Mouse (Mus musculus): ENCODE results near the gene Ltbp1.

Gene Ltbp1

DNA sequence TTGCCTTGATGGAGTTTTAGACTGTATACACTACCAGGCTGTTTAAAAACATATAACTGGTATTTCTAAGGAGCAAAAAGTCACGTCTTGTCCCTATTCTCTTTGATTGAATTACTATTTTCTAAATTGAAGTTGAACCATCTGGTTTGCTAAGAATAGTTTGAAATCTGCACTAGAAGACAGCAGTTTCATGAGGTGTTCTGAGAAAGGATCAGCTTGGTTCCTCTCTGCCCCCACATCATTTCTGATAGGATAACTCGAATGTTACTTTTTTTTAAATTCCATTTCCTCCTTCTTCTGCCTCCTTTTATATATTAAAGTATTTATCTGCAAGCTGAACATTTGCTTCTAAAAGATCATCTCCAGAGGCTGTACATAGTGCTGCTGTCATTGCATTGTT is 231.2 kb downstream of the Ltbp1 start:
- DNase-seq (ENCODE audit: low spot score in 2 of 2), result no peak

DNA sequence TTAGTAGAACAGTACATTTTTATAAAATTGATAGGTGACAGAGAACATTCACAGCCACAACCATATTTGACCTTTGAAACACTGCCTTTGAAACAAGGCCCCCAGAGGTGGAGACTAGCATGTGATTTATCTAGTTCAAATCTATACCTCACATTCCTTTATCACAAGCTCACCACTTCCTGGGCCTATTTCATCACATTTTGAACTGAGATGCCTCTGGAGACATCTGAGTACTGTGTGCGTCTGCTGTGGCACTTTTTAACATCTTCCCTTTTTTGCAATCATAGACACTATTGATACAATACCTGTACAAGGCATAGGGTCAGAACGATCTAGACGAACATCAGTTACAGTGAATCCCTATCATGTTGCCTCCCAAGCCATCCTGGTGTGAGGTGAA is 232.1 kb downstream of the Ltbp1 start:
- no peak for DNase-seq (ENCODE audit: low spot score in 2 of 2)

DNA sequence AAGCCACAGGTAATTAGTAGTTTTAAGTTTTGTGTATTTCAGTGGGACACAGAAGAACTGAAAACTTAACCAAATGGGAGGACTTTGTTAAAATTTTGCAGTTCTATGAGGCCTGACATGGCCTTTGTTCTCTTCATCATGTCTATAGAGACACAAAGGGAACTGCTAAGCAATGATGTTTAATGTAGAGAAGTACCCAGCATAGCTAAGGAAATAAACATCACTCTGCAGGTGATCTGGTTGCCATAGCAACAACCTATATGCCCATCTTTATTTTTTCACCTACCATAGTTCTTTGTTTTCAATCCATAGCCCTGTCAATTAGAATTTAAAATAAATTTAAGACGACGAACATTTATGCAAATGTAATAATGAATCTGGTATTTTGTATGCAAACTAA is 233.3 kb downstream of the Ltbp1 start:
- DNase-seq (ENCODE audit: low spot score in 2 of 2), result no peak

DNA sequence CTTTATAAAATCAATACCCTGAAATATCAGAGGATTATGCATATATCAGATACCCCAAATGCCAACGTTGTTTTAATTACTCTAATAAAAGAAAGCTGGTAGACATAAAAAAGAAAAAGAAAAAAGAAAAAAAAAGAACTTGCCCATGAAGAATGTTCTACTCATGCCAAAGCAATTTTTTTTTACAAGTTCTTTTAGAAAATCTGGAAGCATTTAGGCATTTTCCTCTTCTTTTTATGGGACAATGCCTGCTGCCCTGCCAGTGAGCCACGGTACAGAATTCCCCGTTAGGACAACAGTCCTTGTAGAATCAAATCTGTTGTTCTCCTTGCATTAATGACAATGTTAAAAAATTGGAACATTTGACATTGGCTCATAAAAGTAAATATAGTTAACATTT is 234.2 kb downstream of the Ltbp1 start:
- no peak for DNase-seq (ENCODE audit: low spot score in 2 of 2)

DNA sequence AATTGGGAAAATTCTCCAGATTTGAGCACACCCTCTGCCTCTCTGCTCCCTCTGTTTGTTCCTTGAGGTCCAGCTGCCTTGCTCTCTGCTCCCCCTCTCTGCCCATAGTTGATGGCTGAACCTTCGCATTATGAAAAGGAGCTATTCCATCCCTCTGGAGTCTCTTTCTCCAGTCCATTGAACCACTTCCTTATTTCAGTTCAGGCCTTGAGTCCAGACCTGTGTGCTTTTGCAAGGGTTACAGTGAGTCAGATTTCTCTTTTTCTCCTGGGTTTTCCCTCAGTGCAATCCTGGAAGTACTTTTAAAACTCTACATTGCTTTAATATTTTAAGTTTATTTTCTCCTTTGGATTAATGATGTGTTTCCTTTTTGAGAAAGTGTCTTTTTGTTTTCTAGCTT is 236.7 kb downstream of the Ltbp1 start:
- DNase-seq (ENCODE audit: low spot score in 2 of 2), result no peak

DNA sequence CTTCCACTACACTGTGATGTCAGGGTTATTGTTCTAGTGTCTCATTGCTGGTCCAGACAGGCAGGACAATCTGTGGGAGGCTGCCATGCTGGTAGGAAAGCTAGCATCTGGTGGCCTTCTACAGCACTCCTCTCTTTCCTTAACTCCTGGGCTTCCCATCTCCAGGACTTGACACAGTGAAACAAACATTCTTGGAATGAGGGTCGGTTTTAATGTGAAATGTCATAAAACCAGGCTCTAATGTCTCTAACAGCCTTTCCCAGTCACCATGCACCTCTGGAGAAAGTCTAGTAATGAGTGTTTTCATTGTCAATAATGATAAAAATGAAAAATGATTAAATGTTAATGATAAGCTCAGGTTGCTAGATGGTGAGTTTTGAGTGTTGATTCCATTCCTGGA is 237.9 kb downstream of the Ltbp1 start:
- DNase-seq (ENCODE audit: low spot score in 2 of 2), result no peak

DNA sequence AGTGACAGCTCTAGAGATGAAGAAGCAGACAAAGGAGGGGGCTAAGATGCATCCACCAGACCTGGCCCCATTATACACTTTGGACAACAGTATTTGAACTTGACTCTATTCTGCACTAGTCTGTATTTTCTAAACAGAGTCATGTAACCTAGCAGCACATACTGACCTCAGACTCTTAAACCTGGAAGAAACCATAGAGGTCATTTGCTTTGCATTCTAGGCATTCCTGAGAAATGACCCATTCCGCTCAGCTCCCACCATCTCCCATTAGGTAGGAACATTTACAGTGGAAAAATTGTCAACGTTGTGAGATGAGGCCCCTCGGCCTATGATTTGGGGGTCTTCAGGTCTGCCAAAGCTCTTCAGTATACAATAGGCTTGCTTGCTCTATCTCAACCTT is 238.8 kb downstream of the Ltbp1 start:
- DNase-seq (ENCODE audit: low spot score in 2 of 2), result no peak

DNA sequence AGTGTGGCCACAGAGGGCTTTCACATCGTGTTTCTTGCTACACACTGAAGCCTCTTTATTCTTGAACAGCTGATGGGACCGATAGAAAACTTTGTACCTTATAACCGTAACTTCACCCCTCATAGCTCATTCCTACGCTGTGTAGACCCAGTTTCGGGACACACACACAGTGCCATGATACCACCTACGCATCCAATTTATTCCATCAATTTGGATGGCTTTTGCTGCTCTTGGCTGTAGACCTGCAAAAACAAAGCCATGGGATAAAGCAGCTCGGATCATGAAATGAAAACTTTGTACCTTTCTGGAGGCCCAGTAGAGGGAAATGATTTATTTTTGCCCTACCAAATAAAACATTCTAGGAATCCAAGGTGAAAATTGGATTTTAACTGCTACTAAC is 239.7 kb downstream of the Ltbp1 start:
- DNase-seq (ENCODE audit: low spot score in 2 of 2), result no peak

DNA sequence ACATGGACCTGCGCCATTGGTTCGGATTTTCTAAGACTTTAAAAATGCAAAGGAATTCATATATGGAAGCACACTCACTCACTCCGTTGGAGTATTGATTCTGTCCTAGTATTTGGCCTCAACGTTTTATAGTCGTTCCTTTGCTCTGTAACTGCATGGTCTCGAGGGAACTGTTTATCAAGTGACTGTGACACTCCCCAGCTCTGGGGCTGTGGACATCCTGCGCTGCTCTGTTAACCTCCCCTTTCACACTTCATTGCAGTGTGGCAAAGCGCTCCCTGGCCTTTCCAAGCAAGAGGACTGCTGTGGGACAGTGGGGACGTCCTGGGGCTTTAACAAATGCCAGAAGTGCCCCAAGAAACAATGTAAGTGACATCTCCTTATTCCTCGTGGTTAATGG is 243.3 kb downstream of the Ltbp1 start:
- no peak for DNase-seq (ENCODE audit: low spot score in 2 of 2)

DNA sequence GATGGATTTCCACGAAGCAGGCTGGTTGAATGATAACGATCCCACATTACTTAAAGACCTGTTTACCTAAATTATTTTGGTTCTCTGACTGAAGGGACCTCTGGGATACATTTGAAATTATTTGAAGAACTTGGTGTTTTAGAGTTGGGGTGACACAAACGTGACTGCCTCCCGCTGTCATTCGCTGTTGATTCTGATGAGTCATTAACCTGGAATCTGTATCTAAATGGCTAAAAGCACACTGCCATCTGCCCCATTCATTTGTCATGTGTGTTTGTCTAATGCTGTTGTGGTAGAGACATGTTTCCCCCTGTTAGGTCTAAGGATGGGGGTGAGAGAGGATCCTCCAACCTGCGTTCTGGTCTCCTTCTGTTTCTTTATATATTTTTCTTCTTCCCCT is 245.2 kb downstream of the Ltbp1 start:
- no peak for DNase-seq (ENCODE audit: low spot score in 2 of 2)

DNA sequence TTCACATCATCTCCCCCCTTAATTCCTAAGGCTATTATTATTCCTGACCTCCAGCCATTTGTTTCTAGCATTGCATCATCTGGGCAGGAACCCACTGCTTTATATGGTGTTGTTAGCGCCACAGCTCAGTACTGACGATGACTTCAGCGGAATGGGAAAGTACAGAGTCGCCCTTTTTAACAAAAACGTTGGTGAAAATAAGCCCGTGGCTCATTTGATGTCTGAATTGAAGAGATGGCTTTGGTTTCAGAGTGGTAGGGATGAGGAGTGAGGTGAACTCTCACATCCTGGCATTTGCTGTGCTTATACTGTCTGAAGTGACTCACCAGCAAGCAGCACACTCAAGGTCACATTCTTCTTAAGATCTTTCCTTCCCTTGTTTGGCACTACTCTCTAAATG is 245.7 kb downstream of the Ltbp1 start:
- DNase-seq (ENCODE audit: low spot score in 2 of 2), result no peak

DNA sequence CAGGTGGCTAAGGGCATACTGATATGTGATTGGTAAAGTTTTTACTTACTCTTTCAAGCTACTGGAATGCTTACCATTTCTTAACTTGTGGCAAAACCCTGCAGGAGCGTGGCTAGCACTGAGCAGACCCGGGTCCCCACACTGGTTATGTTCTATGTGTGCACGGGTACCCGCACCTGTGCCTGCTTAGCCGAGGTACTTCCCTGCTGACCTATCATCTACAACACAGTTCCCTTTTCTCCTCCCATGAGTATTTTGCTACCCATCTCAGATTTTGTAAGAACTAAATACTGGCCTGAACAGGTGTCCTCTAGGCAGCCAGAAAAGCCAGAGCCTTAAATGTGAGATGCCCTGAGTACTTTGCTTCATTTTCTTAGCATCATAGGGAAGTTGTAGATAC is 247.2 kb downstream of the Ltbp1 start:
- no peak for DNase-seq (ENCODE audit: low spot score in 2 of 2)

DNA sequence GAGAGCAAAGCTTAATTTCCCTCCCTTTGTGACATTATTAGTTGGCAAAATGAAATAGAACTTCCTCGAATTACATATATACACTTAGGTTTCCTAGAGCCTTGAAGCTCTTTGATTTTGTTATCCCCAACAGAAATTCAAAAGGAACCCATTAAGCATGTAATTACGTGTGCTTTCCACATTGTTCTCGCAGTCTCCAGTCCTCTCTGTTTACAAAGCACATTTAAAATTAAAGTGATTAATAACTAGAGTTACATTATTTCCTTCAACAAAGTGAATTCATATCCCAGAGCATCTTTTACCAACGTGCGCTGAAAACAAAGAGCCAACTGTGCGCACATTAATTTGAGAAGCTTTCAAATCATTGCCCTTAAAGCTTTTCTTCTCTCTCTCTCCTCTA is 249.5 kb downstream of the Ltbp1 start:
- DNase-seq (ENCODE audit: low spot score in 2 of 2), result no peak

DNA sequence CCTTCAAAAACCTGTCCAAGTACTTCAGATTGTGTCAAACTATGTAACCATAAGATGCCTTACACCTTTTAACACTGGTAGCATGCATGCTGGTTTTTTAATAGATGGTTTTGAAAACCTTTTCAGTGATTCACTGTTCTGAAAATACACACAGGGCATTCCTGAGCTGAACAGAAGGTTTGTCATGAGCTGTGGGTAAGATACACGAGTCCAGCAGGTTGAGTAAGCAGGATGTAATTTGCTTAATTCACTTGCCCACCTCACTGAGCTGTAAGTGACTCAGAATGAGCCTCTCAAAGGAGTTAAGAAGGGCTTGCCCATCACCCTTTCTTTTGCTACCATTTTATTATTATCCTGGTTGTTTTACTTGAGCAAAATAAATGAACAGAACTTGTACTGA is 250.6 kb downstream of the Ltbp1 start:
- DNase-seq (ENCODE audit: low spot score in 2 of 2), result no peak

DNA sequence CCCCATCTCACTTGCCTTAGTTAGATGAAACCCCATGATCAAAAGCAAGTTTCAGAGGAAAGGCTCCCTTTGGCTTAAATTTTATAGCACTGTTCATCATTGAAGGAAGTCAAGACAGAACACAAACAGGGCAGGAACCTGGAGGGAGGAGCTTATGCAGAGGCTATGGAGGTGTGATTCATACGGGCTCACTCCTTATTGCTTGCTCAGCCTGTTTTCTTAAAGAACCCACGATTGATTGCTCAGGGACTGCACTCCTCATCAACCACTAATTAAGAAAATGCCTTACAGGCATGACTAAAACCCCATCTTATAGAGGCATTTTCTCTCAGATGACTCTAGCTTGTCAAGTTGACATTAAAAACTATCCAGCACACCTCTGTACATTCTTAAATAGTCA is 253.1 kb downstream of the Ltbp1 start:
- DNase-seq (ENCODE audit: low spot score in 2 of 2), result no peak

DNA sequence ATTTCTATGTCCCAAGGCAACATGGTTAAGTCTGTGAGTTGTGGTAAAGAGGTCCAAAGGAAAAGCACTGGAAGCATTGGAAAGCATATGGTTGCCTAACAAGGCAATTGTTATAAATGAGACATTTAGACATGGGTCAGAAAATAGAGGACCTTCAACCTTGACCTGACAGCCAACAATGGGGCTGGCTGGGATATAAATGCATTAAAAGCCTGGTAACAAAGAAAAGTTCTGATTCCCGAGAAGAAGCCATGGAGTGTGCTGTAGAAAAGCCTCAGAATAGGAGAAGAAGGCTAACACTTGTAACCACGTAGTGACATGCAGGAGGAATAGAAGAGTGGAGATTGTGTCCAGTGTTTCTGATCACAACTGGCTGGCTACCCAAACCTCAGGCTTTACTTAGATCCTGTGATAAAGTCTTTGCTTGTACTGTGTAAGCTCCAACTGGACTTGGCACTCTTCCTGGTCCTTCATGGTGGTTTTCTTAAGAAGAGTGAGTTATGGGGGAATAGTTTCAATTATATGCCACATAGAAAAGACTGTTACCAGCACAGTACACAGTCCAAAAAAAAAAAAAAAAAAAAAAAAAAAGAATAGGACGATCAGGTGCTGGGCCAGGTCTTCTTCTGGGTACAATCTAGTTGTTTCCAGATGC is 258.1 kb downstream of the Ltbp1 start:
- no peak for DNase-seq (ENCODE audit: low spot score in 2 of 2)

DNA sequence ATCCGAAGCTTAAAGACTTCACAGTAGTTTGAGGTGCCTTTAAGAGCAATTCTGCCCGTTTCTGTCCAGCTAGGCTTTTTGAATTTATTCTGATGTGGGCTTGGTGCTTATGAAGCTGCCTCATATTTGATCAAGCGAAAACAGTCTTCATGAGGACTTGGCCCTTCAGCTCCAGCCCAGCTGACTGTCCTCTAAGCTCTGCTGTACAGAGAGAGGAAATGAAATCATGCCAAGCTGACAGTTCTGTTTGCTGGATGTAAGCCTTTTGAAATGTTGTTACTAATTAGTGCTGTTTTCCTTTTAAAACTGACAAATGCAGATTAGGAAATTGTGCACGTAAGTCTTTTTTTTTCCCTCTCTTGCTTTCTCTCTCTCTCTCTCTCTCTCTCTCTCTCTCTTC is 263.1 kb downstream of the Ltbp1 start:
- DNase-seq (ENCODE audit: low spot score in 2 of 2), result no peak

DNA sequence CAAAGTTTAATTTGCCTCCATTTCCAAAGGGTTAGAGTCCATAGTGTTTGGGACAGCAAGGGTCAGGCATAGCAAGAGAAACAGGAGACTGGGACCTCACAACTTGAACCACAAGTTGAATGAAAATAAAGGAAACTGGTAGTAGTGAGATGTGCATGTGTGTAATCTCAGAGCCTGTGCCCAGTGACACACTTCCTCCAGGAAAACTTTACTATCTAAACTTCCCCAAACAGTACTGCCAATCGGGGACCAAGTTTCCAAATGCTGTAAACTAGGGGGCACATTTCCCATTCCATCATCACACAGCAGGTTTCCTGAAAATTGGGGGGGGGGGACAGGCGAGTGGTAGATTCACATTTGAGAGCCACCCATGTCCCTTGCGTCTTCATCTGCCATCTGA is 267.1 kb downstream of the Ltbp1 start:
- no peak for DNase-seq (ENCODE audit: low spot score in 2 of 2)

DNA sequence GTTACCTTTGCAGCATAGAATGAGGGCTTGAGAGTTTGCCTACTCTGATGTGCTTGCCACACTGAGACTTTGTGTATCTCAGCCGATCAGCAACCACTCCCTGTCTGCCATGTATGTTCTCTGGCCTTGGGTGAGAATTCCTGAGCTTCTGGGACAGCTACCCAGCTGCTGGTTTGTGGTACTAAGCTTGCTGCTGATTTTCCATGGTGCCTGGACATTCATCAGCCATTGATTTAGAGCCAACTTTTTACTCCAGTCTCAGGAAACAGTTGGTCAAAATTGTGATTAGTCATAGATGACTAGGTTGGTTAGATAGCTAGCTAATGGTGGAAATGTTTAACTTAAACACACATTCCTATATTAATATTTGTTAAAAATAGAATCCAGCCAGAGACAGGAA is 267.9 kb downstream of the Ltbp1 start:
- no peak for DNase-seq (ENCODE audit: low spot score in 2 of 2)

DNA sequence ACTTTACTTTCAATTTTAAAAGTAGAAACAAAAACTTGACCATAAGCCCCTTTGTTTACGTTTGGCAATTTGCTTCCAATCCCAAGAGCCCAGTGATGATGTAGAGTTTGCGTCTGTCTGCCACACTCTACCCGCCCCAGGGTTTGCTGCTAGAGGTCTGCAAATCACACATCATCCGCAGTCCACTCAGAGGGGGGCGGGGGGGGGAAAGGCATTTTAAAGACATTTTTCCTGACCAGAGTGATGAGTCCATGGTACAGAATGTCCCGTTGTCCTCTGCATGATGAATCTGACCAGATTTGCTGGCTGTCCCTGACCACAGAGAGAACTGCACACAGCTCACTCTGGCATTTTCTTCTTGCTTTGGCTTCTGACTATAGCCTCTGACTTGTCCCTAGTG is 269.9 kb downstream of the Ltbp1 start:
- no peak for DNase-seq (ENCODE audit: low spot score in 2 of 2)

DNA sequence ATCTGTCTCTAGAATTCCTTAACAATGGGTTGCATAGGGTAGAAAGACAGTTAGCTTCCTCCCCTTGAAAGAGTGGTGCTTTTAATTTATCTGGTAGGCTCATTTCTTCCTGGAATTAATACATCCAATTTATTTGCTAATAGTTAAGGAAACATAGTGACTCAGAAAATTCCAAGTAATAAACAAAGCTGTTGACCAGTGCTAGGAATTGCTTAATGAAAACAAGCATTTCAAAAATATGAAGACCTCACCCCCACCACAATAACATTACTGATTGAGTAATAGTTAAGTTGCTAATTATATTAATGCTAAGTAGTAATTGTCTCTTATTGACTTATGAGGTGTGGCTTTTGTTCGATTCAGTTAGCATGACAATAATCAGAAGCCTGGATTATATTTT is 272.7 kb downstream of the Ltbp1 start:
- no peak for DNase-seq (ENCODE audit: low spot score in 2 of 2)

DNA sequence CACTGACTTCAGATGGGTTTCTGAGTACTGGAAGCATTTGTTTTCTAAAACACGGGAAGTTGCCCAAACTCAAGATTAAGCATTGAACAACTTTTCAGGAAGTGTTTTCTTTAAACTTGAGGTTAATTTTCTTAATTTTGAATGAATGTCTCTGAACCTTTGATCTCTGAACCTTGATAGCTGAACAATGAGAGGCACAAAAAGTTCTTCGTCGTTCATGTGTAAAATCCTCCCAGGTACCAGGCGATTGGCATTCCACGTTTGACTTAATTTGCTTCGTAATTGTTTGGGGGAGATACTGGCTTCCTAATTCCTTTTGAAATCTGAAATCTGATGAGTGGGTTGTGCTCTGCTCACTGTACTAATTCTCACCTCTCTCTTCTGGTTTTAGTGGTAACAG is 273.2 kb downstream of the Ltbp1 start:
- no peak for DNase-seq (ENCODE audit: low spot score in 2 of 2)

DNA sequence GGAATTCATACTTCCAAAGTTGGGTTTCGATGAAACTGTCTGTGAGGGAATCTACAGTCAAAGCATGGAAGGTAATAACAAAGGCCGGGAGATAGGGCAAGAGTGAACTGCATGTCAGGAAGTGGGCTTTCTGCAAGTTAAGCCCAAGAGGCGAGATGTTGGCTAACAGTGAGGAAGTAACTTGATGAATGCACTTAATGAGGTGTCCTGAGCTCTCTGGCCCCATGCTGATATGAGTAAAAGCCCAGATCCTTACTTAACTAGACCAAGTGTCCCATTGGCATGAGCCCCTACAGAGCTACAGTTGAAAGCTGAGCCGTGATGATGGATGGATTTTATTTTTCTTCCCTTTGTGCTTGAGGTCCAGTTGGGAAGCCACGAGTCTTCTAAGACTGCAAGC is 276.0 kb downstream of the Ltbp1 start:
- DNase-seq (ENCODE audit: low spot score in 2 of 2), result no peak

DNA sequence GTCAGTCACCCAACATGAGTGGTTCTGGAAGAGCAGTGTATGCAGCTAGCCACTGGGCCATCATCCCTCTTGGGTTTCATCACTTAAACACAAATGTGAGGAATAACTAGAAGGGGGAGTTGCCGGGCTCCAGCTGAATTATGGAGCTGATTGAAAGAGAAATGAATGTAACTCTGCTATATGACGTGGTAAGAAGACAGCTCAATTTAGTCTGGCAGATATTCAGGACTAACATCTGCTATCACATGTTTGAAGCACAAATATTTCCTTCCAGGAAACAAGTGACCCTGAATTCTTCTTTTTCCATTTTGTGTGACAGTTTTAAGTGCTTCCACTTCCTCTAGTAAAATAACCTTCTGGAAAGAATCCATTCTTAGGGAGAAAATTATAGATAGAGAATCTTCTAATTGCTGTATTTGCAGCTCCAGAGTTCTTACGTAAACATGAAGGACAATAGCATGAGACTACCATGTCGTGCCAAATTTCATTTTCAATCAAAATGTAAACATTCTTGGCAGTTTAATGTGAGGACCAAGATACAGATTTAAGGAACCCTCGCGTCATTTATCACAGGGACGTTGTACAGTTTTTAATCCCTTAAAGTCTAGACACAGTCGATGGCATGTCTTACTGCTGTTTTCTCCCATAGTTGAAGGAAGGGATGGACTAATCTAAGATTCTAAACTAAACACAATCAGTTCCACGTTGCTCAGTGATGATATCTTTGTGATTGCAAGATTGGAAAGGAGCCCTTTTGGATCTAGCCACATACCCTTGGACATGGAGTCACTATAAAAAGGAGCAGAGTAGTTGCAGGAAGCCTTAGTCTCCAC is 279.7 kb downstream of the Ltbp1 start:
- no peak for DNase-seq (ENCODE audit: low spot score in 2 of 2)

Data from cerebellum, postnatal 4 days (tissue).